Mouse (Mus musculus): Measurements from ENCODE around the gene Nrxn1. TPM values are rescaled to one million over a fixed set of nuclear protein-coding genes. Genes with fewer than 3 reads are reported as not detected.

Gene Nrxn1
- total and polyA plus RNA-seq, 3 experiments, result not detected

DNA sequence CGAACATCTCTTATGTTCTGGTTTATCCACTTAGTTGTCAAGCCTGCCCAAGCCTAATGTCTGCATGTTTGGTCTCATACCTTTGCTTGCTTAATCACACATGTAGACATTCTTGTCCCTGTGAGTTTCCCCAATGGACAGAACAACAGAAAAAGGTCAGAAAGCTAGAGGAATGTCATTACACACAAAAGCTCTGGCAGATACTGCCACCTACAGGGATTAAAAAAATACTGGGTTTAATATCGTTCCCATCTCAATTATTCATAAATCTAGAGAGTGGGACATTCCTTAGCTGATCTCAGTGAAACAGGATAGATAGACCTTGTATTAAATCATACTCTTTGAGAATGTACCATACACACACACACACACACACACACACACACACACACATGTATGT lies 823.7 kb downstream of the Nrxn1 start:
- no peak for DNase-seq (ENCODE audit: extremely low read depth)
- no peaks in the 10 kb centered on the region for H3K79me2 ChIP-seq (replicated peaks; ENCODE audit: control insufficient read depth, extremely low read depth, insufficient read depth, poor library complexity, severe bottlenecking)
- dilution Hi-C loops (cut with MboI; ENCODE audit: extremely low pct_ligation_motif_present, extremely low pct_unique_long_range_greater_than_20kb, low sequenced_read_pairs), result no loop called here
- in situ Hi-C loops (cut with MboI; ENCODE audit: low pct_ligation_motif_present, low pct_unique_long_range_greater_than_20kb, low sequenced_read_pairs), result no loop called here
- H3K4me1 ChIP-seq (ENCODE audit: control insufficient read depth in 1 of 2, insufficient read depth in 2 of 2), result no peaks in the 10 kb centered on the region
- no peak overlapping the region for H3K4me3 ChIP-seq (replicated peaks in 1 of 3; ENCODE audit: low read depth in 2 of 3, low read length in 2 of 3, poor library complexity in 1 of 3)
- no peak overlapping the region for H3K9ac ChIP-seq (ENCODE audit: insufficient read depth, low read depth)
- H3K9me3 ChIP-seq (replicated peaks; ENCODE audit: low read length), result peaks cover 29% of the 10 kb centered on the region
- H3K4me2 ChIP-seq (ENCODE audit: insufficient read depth, low read depth, poor library complexity, severe bottlenecking), result no peak overlapping the region
- TF ChIP-seq MAZ (IDR thresholded peaks at IDR 0.05; ENCODE audit: low read depth, low read length), result no peak
- no peak for TF ChIP-seq ZKSCAN1 (IDR thresholded peaks at IDR 0.05; ENCODE audit: borderline replicate concordance, low read depth, low read length)
- no peak for TF ChIP-seq POLR2A (IDR thresholded peaks at IDR 0.05; ENCODE audit: low read depth, low read length)
- H3K36me3 ChIP-seq (replicated peaks in 1 of 2; ENCODE audit: control insufficient read depth in 1 of 2, insufficient read depth in 1 of 2, low read length in 1 of 2), result no peaks in the 10 kb centered on the region
- no peak overlapping the region for H3K27ac ChIP-seq (ENCODE audit: insufficient read depth, low read depth)
- no peaks in the 10 kb centered on the region for H3K27me3 ChIP-seq (replicated peaks)

- in situ Hi-C loops (cut with MboI; ENCODE audit: low pct_ligation_motif_present, low pct_unique_long_range_greater_than_20kb, low sequenced_read_pairs), result no loop called here
Measured at GRCm38 (mm10) chr17:90253451-90254131, 839.3 kb downstream of the Nrxn1 start.

GRCm38 (mm10) chr17:90252196-90252595 lies 840.7 kb downstream of the Nrxn1 start:
- Histone ChIP-seq H3K9me3 (replicated peaks; ENCODE audit: low read length) (peaks cover 30% of the 10 kb centered on the region), H3K27ac (ENCODE audit: insufficient read depth, low read depth) (no peak overlapping the region), H3K4me2 (ENCODE audit: insufficient read depth, low read depth, poor library complexity, severe bottlenecking) (no peak overlapping the region), H3K27me3 (replicated peaks) (no peaks in the 10 kb centered on the region), H3K36me3 (replicated peaks in 1 of 2; ENCODE audit: control insufficient read depth in 1 of 2, insufficient read depth in 1 of 2, low read length in 1 of 2) (no peaks in the 10 kb centered on the region), H3K4me1 (ENCODE audit: control insufficient read depth in 1 of 2, insufficient read depth in 2 of 2) (no peaks in the 10 kb centered on the region), H3K4me3 (replicated peaks in 1 of 3; ENCODE audit: low read depth in 2 of 3, low read length in 2 of 3, poor library complexity in 1 of 3) (no peak overlapping the region), H3K79me2 (replicated peaks; ENCODE audit: control insufficient read depth, extremely low read depth, insufficient read depth, poor library complexity, severe bottlenecking) (no peaks in the 10 kb centered on the region), H3K9ac (ENCODE audit: insufficient read depth, low read depth) (no peak overlapping the region)
- dilution Hi-C loops (cut with MboI; ENCODE audit: extremely low pct_ligation_motif_present, extremely low pct_unique_long_range_greater_than_20kb, low sequenced_read_pairs), result no loop called here
- no peak for TF ChIP-seq NELFE (IDR thresholded peaks at IDR 0.05; ENCODE audit: low read depth, low read length)
- no peak for TF ChIP-seq USF1 (IDR thresholded peaks at IDR 0.05; ENCODE audit: low read depth, low read length)
- no peak for TF ChIP-seq GABPA (IDR thresholded peaks at IDR 0.05; ENCODE audit: insufficient replicate concordance, low read depth, low read length)
- no peak for TF ChIP-seq CHD2 (IDR thresholded peaks at IDR 0.05; ENCODE audit: low read length)
- no peak for TF ChIP-seq IRF4 (IDR thresholded peaks at IDR 0.05; ENCODE audit: low read depth, low read length)
- no peak for TF ChIP-seq EP300 (IDR thresholded peaks at IDR 0.05; ENCODE audit: low read length)
- no peak for TF ChIP-seq ZMIZ1 (IDR thresholded peaks at IDR 0.05; ENCODE audit: low read depth, low read length)
- TF ChIP-seq KAT2A (IDR thresholded peaks at IDR 0.05; ENCODE audit: insufficient replicate concordance, low read length), result no peak
- no peak for TF ChIP-seq ZC3H11A (IDR thresholded peaks at IDR 0.05; ENCODE audit: low read depth, low read length)
- no peak for TF ChIP-seq ELF1 (IDR thresholded peaks at IDR 0.05; ENCODE audit: low read depth, low read length)
- no peak for TF ChIP-seq POLR2A (IDR thresholded peaks at IDR 0.05; ENCODE audit: low read depth, low read length)
- no peak for TF ChIP-seq MYC (IDR thresholded peaks at IDR 0.05; ENCODE audit: low read depth, low read length)
- no peak for TF ChIP-seq PAX5 (IDR thresholded peaks at IDR 0.05; ENCODE audit: low read length)
- no peak for TF ChIP-seq JUN (IDR thresholded peaks at IDR 0.05; ENCODE audit: insufficient read depth, low read depth, low read length)
- TF ChIP-seq UBTF (IDR thresholded peaks at IDR 0.05; ENCODE audit: low read depth, low read length), result no peak
- TF ChIP-seq MAFK (IDR thresholded peaks at IDR 0.05; ENCODE audit: insufficient replicate concordance, low read length), result no peak
- no peak for TF ChIP-seq BHLHE40 (IDR thresholded peaks at IDR 0.05; ENCODE audit: low read depth, low read length)
- TF ChIP-seq TBP (conservative IDR thresholded peaks at IDR 0.05; ENCODE audit: low read depth, low read length), result no peak
- in situ Hi-C loops (cut with MboI; ENCODE audit: low pct_ligation_motif_present, low pct_unique_long_range_greater_than_20kb, low sequenced_read_pairs), result no loop called here
- DNase-seq (ENCODE audit: extremely low read depth), result no peak

More at GRCm38 (mm10) chr17:90253451-90254131, 839.3 kb downstream of the Nrxn1 start:
- Histone ChIP-seq H3K79me2 (replicated peaks; ENCODE audit: control insufficient read depth, extremely low read depth, insufficient read depth, poor library complexity, severe bottlenecking) (no peaks in the 10 kb centered on the region), H3K4me3 (replicated peaks in 1 of 3; ENCODE audit: low read depth in 2 of 3, low read length in 2 of 3, poor library complexity in 1 of 3) (no peak overlapping the region), H3K36me3 (replicated peaks in 1 of 2; ENCODE audit: control insufficient read depth in 1 of 2, insufficient read depth in 1 of 2, low read length in 1 of 2) (no peaks in the 10 kb centered on the region), H3K27me3 (replicated peaks) (no peaks in the 10 kb centered on the region), H3K4me2 (ENCODE audit: insufficient read depth, low read depth, poor library complexity, severe bottlenecking) (no peak overlapping the region), H3K9ac (ENCODE audit: insufficient read depth, low read depth) (no peak overlapping the region), H3K4me1 (ENCODE audit: control insufficient read depth in 1 of 2, insufficient read depth in 2 of 2) (no peaks in the 10 kb centered on the region), H3K9me3 (replicated peaks; ENCODE audit: low read length) (peaks cover 26% of the 10 kb centered on the region), H3K27ac (ENCODE audit: insufficient read depth, low read depth) (no peak overlapping the region)
- TF ChIP-seq RAD21 (IDR thresholded peaks at IDR 0.05; ENCODE audit: low read depth, low read length) (no peak), JUND (conservative IDR thresholded peaks at IDR 0.05; ENCODE audit: low read depth, low read length) (no peak), UBTF (IDR thresholded peaks at IDR 0.05; ENCODE audit: low read depth, low read length) (no peak), MAX (IDR thresholded peaks at IDR 0.05; ENCODE audit: low read length) (no peak)
- no peak for DNase-seq (ENCODE audit: extremely low read depth)
- dilution Hi-C loops (cut with MboI; ENCODE audit: extremely low pct_ligation_motif_present, extremely low pct_unique_long_range_greater_than_20kb, low sequenced_read_pairs), result no loop called here
